Mouse (Mus musculus): ENCODE measurements around the gene Serac1. TPM values are rescaled to one million over a fixed set of nuclear protein-coding genes. Genes with fewer than 3 reads are reported as not detected.

Gene Serac1
- polyA plus RNA-seq, 1 experiment from 2014 or later = 4.8 TPM

- 50% methylated on average over 7 of the region's 7 CpGs for WGBS
- no peaks in the 10 kb centered on the region for H3K36me3 ChIP-seq (ENCODE audit: insufficient read depth)
- no peak overlapping the region for H3K9ac ChIP-seq
- DNase-seq (peak; percentile 66), ATAC-seq (ENCODE audit: insufficient read depth) (peak; percentile 86)
- peak overlapping the region; percentile 51; the same call in 1 of the 2 replicates for H3K27ac ChIP-seq (ENCODE audit: low read depth)
- no peak overlapping the region for H3K4me2 ChIP-seq
- H3K9me3 ChIP-seq (ENCODE audit: low read depth, low read length) = no peaks in the 10 kb centered on the region
- H3K4me1 ChIP-seq (ENCODE audit: insufficient read depth) = no peaks in the 10 kb centered on the region
- no peaks in the 10 kb centered on the region for H3K27me3 ChIP-seq (ENCODE audit: insufficient read depth, low read length)
- no peak overlapping the region for H3K4me3 ChIP-seq (ENCODE audit: low read depth, low read length)
- no peak for TF ChIP-seq CTCF (IDR thresholded peaks at IDR 0.05; ENCODE audit: low read depth)
These were observed 63.2 kb downstream of the Serac1 start for GRCm38 (mm10) chr17:6016213-6016780.

- no peaks in the 10 kb centered on the region for H3K4me1 ChIP-seq (ENCODE audit: insufficient read depth)
- H3K4me2 ChIP-seq = no peak overlapping the region
- H3K9me3 ChIP-seq (ENCODE audit: low read depth, low read length) = no peaks in the 10 kb centered on the region
- H3K4me3 ChIP-seq (ENCODE audit: low read depth, low read length) = no peak overlapping the region
- no peak for TF ChIP-seq CTCF (IDR thresholded peaks at IDR 0.05; ENCODE audit: low read depth)
- H3K9ac ChIP-seq = no peak overlapping the region
- no peak for DNase-seq
- H3K36me3 ChIP-seq (ENCODE audit: insufficient read depth) = no peaks in the 10 kb centered on the region
- no peak for ATAC-seq (ENCODE audit: insufficient read depth)
- H3K27ac ChIP-seq (ENCODE audit: low read depth) = no peak overlapping the region
- 84% methylated on average over 4 of the region's 4 CpGs for WGBS
- H3K27me3 ChIP-seq (ENCODE audit: insufficient read depth, low read length) = no peaks in the 10 kb centered on the region
These were observed 64.6 kb downstream of the Serac1 start for GRCm38 (mm10) chr17:6014985-6015384.

GRCm38 (mm10) chr17:6013079-6013478, 66.5 kb downstream of the Serac1 start:
- Histone ChIP-seq H3K9me3 (ENCODE audit: low read depth, low read length) (no peaks in the 10 kb centered on the region), H3K9ac (no peak overlapping the region), H3K27ac (ENCODE audit: low read depth) (no peak overlapping the region), H3K27me3 (ENCODE audit: insufficient read depth, low read length) (no peaks in the 10 kb centered on the region), H3K4me1 (ENCODE audit: insufficient read depth) (no peaks in the 10 kb centered on the region), H3K36me3 (ENCODE audit: insufficient read depth) (no peaks in the 10 kb centered on the region), H3K4me2 (no peak overlapping the region), H3K4me3 (ENCODE audit: low read depth, low read length) (no peak overlapping the region)
- 73% methylated on average over 4 of the region's 4 CpGs for WGBS
- ATAC-seq (ENCODE audit: insufficient read depth) (no peak), DNase-seq (no peak)
- TF ChIP-seq CTCF (IDR thresholded peaks at IDR 0.05; ENCODE audit: low read depth) = no peak

- Histone ChIP-seq H3K27me3 (ENCODE audit: insufficient read depth, low read length) (no peaks in the 10 kb centered on the region), H3K27ac (ENCODE audit: low read depth) (no peak overlapping the region), H3K4me3 (ENCODE audit: low read depth, low read length) (no peak overlapping the region), H3K4me1 (ENCODE audit: insufficient read depth) (peaks cover 21% of the 10 kb centered on the region), H3K4me2 (no peak overlapping the region), H3K9ac (no peak overlapping the region), H3K9me3 (ENCODE audit: low read depth, low read length) (no peaks in the 10 kb centered on the region), H3K36me3 (ENCODE audit: insufficient read depth) (no peaks in the 10 kb centered on the region)
- DNase-seq (no peak), ATAC-seq (ENCODE audit: insufficient read depth) (no peak)
- WGBS = 92% methylated on average over 4 of the region's 4 CpGs
- TF ChIP-seq CTCF (IDR thresholded peaks at IDR 0.05; ENCODE audit: low read depth) = no peak
These were observed 69.9 kb downstream of the Serac1 start for GRCm38 (mm10) chr17:6009606-6010005.

GRCm38 (mm10) chr17:6008590-6008989, 71.0 kb downstream of the Serac1 start:
- Histone ChIP-seq H3K4me3 (ENCODE audit: low read depth, low read length) (no peak overlapping the region), H3K9me3 (ENCODE audit: low read depth, low read length) (no peaks in the 10 kb centered on the region), H3K27me3 (ENCODE audit: insufficient read depth, low read length) (no peaks in the 10 kb centered on the region), H3K9ac (no peak overlapping the region; the same call in 1 of the 2 replicates), H3K36me3 (ENCODE audit: insufficient read depth) (no peaks in the 10 kb centered on the region), H3K4me1 (ENCODE audit: insufficient read depth) (peaks cover 21% of the 10 kb centered on the region), H3K4me2 (no peak overlapping the region), H3K27ac (ENCODE audit: low read depth) (no peak overlapping the region)
- 58% methylated on average over 11 of the region's 11 CpGs for WGBS
- DNase-seq (peak; percentile 57), ATAC-seq (ENCODE audit: insufficient read depth) (no peak)
- TF ChIP-seq CTCF (IDR thresholded peaks at IDR 0.05; ENCODE audit: low read depth) = no peak

- no peak for TF ChIP-seq CTCF (IDR thresholded peaks at IDR 0.05; ENCODE audit: low read depth)
- Histone ChIP-seq H3K9ac (no peak overlapping the region), H3K4me1 (ENCODE audit: insufficient read depth) (peaks cover 21% of the 10 kb centered on the region), H3K27ac (ENCODE audit: low read depth) (no peak overlapping the region), H3K36me3 (ENCODE audit: insufficient read depth) (no peaks in the 10 kb centered on the region), H3K27me3 (ENCODE audit: insufficient read depth, low read length) (no peaks in the 10 kb centered on the region), H3K9me3 (ENCODE audit: low read depth, low read length) (no peaks in the 10 kb centered on the region), H3K4me2 (no peak overlapping the region), H3K4me3 (ENCODE audit: low read depth, low read length) (no peak overlapping the region)
- ATAC-seq (ENCODE audit: insufficient read depth) (no peak), DNase-seq (no peak)
- WGBS = 81% methylated on average over 9 of the region's 9 CpGs
These were observed 71.6 kb downstream of the Serac1 start for GRCm38 (mm10) chr17:6007902-6008301.

- Histone ChIP-seq H3K9ac (no peak overlapping the region), H3K4me3 (ENCODE audit: low read depth, low read length) (no peak overlapping the region), H3K36me3 (ENCODE audit: insufficient read depth) (no peaks in the 10 kb centered on the region), H3K4me1 (ENCODE audit: insufficient read depth) (peaks cover 21% of the 10 kb centered on the region), H3K27ac (ENCODE audit: low read depth) (no peak overlapping the region), H3K27me3 (ENCODE audit: insufficient read depth, low read length) (no peaks in the 10 kb centered on the region), H3K9me3 (ENCODE audit: low read depth, low read length) (no peaks in the 10 kb centered on the region), H3K4me2 (no peak overlapping the region)
- no peak for TF ChIP-seq CTCF (IDR thresholded peaks at IDR 0.05; ENCODE audit: low read depth)
- peak; percentile 6; the same call in 1 of the 2 replicates for ATAC-seq (ENCODE audit: insufficient read depth)
- 82% methylated on average over 5 of the region's 5 CpGs for WGBS
- DNase-seq = peak; percentile 23
These were observed 72.3 kb downstream of the Serac1 start for GRCm38 (mm10) chr17:6007101-6007780.

Data from lung, embryonic 14.5 days (tissue).